Comparison of ENCODE assay signal across 7 mouse cellular contexts in the genomic region with DNA sequence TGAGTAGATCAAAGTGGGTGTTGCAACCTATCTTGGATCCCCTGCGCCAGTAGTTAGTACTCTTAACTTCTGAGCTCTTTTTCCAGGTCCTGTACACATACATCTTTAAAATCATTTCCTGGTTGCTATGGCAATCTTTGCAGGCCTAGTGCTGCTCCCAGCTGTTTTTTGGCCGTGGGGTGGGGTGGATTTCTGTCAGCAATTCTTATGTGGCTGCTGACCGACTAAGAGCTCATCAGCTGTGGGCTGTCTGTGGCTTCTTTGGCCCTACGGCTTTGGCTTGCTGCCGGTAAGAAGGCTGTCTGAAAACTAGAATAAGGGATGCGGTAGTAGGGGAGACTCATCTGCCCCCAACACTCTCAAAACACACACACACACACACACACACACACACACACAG. TPM values are rescaled to one million over a fixed set of nuclear protein-coding genes. Genes with fewer than 3 reads are reported as not detected.
DNase-seq lines count a peak whose midpoint lies in the region; ATAC-seq lines count a peak whose summit lies in the region.

No protein-coding gene starts in this region.

- 36% methylated on average over 6 of the region's 6 CpGs for WGBS in embryonic facial prominence, embryonic 14.5 days
- WGBS in hindbrain, embryonic 13.5 days = 50% methylated on average over 6 of the region's 6 CpGs

- H3K27me3 ChIP-seq in embryonic facial prominence, embryonic 14.5 days (replicated peaks; ENCODE audit: control insufficient read depth, insufficient read depth, low read length) = no peaks in the 10 kb centered on the region
- no peaks in the 10 kb centered on the region for H3K27me3 ChIP-seq in hindbrain, embryonic 13.5 days

- H3K9me3 ChIP-seq in embryonic facial prominence, embryonic 14.5 days (ENCODE audit: control insufficient read depth, low read length) = no peaks in the 10 kb centered on the region
- no peaks in the 10 kb centered on the region for H3K9me3 ChIP-seq in hindbrain, embryonic 13.5 days

- no peak for ATAC-seq in embryonic facial prominence, embryonic 14.5 days (ENCODE audit: low read depth)
- ATAC-seq in hindbrain, embryonic 13.5 days (ENCODE audit: low FRiP score) = peak; percentile 22; the same call in 1 of the 2 replicates

- peak overlapping the region; percentile 54 for H3K4me2 ChIP-seq in embryonic facial prominence, embryonic 14.5 days (ENCODE audit: low read depth, low read length)
- H3K4me2 ChIP-seq in hindbrain, embryonic 13.5 days = peak overlapping the region; percentile 68

- H3K36me3 ChIP-seq in embryonic facial prominence, embryonic 14.5 days (ENCODE audit: control insufficient read depth, insufficient read depth, low read length) = peaks cover 21% of the 10 kb centered on the region
- peaks cover 21% of the 10 kb centered on the region for H3K36me3 ChIP-seq in hindbrain, embryonic 13.5 days

- peak; percentile 31 to 38 for DNase-seq in spleen, postnatal 10 days (ENCODE audit: low spot score in 2 of 2)
- no peak for DNase-seq in spleen, adult 18-20 months
- DNase-seq in embryonic facial prominence, embryonic 14.5 days (ENCODE audit: low spot score) = peak; percentile 55
- DNase-seq in lung, postnatal 4 days = peak; percentile 34 to 70
- peak; percentile 30 for DNase-seq in thymus, postnatal 25 days
- no peak for DNase-seq in cerebellum, postnatal 4 days (ENCODE audit: low spot score in 2 of 2)

- H3K9ac ChIP-seq in embryonic facial prominence, embryonic 14.5 days (ENCODE audit: low read depth, low read length) = peak overlapping the region; percentile 79; the same call in 1 of the 2 replicates
- H3K9ac ChIP-seq in hindbrain, embryonic 13.5 days = peak overlapping the region; percentile 86

- peak overlapping the region; percentile 87 for H3K4me3 ChIP-seq in embryonic facial prominence, embryonic 14.5 days (ENCODE audit: low read depth, low read length)
- peak overlapping the region; percentile 83 for H3K4me3 ChIP-seq in hindbrain, embryonic 13.5 days

- H3K4me1 ChIP-seq in embryonic facial prominence, embryonic 14.5 days (ENCODE audit: control insufficient read depth, insufficient read depth, low read length) = peaks cover 4% of the 10 kb centered on the region
- H3K4me1 ChIP-seq in hindbrain, embryonic 13.5 days (replicated peaks) = peaks cover 21% of the 10 kb centered on the region

- H3K27ac ChIP-seq in embryonic facial prominence, embryonic 14.5 days (replicated peaks; ENCODE audit: low read depth, low read length) = peak overlapping the region; percentile 69; the same call in 1 of the 2 replicates
- no peak overlapping the region for H3K27ac ChIP-seq in hindbrain, embryonic 13.5 days

RNA-seq across cellular contexts. Expression of a gene that starts 0.6 kb away (rescaled TPM):
- 35.1 and 37.6 TPM in 2 replicates for polyA plus RNA-seq in embryonic facial prominence, embryonic 14.5 days (2014; fragmentation: Nextera tagmentation; extraction: Ambion mirVana)
- 45.4 and 48.0 TPM in 2 replicates for polyA plus RNA-seq in hindbrain, embryonic 13.5 days (2015; fragmentation: Nextera tagmentation; extraction: Ambion mirVana)

RNA-seq across cellular contexts. Expression of a gene that starts 9.4 kb away (rescaled TPM):
- polyA plus RNA-seq in embryonic facial prominence, embryonic 14.5 days (2014; fragmentation: Nextera tagmentation; extraction: Ambion mirVana) = 338 and 361 TPM in 2 replicates
- polyA plus RNA-seq in hindbrain, embryonic 13.5 days (2015; fragmentation: Nextera tagmentation; extraction: Ambion mirVana) = 354 and 357 TPM in 2 replicates

RNA-seq across cellular contexts. Expression of a gene that starts 12.6 kb away (rescaled TPM):
- polyA plus RNA-seq in embryonic facial prominence, embryonic 14.5 days (2014; fragmentation: Nextera tagmentation; extraction: Ambion mirVana) = 11.1 and 12.0 TPM in 2 replicates
- polyA plus RNA-seq in hindbrain, embryonic 13.5 days (2015; fragmentation: Nextera tagmentation; extraction: Ambion mirVana) = 6.2 and 7.5 TPM in 2 replicates

RNA-seq across cellular contexts. Expression of a gene that starts 33.9 kb away (rescaled TPM):
- 24.9 and 25.2 TPM in 2 replicates for polyA plus RNA-seq in embryonic facial prominence, embryonic 14.5 days (2014; fragmentation: Nextera tagmentation; extraction: Ambion mirVana)
- polyA plus RNA-seq in hindbrain, embryonic 13.5 days (2015; fragmentation: Nextera tagmentation; extraction: Ambion mirVana) = 148 and 150 TPM in 2 replicates

Comparison
In these comparisons a context has a peak if more than half of its experiments do, and no peak if none do; other contexts are left out.
1. DNase-seq: peak in spleen, postnatal 10 days (2 of 2), embryonic facial prominence, embryonic 14.5 days (single experiment), lung, postnatal 4 days (2 of 2) and thymus, postnatal 25 days (single experiment); none in spleen, adult 18-20 months (0 of 2) and cerebellum, postnatal 4 days (0 of 2).